Mouse (Mus musculus) MN1 (cell line): ENCODE results near the gene Stx8.
A peak's percentile ranks its signal among the peaks of the same experiment; 100 is the strongest.

Experiments
- DNase-seq: peaks from one replicate; pipeline ENCODE4 v3.0.0-alpha.2; 2016; ENCODE audit warnings: low spot score

Stx8 gene

DNA sequence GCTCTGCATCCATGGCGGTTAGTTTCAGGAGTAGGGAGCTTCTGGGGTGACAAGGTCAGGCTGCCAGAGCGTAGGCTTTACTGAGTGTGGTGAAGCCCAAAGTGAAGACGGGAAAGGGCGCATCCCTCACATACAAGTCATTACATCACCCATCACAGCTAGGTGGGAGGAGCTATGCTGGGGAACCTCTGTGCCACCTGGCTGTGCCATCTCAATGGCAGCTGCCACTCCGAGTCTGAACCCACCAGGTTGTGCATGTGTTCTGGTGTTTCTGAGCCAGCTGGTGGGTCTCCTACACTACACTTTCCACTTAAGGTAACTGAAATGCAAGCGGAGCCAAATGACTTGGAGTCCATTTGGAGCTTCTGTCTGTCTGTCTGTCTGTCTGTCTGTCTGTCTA lies 261.8 kb downstream of the Stx8 start:
- DNase-seq: no peak

DNA sequence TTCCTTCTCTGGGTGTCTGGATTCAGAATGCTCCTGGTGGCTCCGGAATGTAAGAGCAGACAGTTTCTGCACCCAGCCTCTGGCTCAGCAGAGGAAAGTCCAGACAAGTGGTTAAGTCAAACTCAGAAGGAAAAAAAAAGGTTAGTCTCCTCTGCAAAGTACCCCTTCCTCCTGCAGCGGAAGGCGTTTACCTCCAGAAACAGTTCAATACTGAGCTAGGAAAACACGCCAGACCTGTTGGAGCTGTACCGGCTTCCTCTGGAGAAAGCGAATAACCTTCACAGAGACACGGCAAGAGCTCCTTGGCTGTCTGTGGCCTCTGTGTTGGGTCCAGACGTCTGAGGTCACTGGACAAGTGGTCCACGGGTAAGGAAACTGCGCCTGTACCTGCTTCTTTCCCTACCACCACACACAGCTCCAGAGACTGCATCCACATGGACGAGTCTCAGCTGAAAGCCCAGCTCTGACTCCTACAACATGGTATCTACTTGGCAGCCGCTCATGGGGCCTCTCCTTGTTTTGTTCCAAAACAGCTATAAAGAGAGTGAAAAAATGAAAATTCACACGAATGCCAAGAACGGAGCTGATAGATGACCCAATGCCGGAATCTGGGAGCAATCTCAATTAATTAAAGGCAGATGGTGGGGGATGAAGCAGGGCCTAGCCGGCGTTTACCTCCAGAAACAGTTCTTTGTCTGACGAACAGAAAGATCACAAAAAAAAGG lies 263.1 kb downstream of the Stx8 start:
- peak; percentile 29 for DNase-seq

DNA sequence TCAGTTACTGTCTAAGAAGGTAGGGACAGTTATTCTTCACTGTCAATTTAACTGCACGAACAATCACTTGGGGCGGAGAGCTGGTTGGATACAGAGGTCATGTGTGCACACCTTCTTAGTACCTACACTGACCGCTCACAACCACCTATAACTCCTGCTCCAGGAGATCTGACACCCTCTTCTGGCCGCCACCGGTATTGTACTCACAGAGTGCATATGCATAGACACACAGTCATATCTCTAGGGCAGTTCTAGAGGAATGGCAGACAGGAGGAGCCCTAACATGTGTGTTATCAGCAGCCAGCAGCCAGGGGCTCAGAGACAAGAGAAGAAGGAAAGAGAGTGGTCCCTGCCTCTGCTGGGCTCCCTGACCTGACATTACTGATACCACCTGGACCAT lies 265.6 kb downstream of the Stx8 start:
- DNase-seq: no peak

DNA sequence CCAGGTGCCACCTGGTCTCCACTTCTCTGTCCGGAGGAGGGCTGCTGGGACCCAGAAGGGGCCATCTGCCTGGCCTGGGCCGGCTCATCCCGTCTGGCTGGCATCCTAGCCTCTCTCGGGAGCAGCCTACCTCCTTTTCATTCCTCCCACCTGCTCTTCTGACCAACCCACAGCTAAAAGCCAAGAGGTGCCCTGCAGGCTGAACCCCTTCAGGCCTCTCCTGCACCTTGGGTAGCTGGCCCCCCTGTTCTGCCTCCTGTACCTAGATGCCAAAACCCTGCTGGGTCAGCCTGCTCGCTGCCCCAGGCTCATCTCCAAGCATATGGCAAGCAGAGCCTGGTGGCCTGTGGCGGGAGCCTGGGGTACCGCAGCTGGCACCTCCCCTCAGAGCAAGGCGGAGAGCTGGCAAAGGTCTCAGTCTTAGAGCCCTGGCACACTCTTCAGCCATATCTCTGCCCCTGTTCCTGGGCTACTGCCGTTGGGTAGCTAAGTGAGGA lies 267.5 kb downstream of the Stx8 start:
- DNase-seq: peak; percentile 32

DNA sequence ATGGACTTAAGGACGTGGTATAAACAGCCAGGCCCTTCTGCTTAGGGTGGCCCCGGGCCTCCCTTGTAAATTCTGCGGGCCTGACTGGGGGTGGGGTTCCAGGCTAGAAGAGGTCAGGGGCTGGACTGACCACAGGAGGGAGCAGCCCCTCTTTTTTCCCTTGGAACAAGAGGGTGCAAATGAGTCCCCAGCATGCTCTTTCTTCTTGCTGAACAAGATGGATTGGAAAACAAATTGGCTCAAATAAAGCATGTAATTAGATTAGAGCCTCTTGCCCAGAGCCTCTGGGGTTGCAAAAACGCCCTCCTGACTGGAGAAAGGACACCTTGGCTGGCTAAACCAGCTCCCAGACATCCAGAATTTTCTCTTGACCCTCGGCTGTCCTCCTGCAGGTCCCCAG lies 273.8 kb downstream of the Stx8 start:
- DNase-seq: peak; percentile 38

DNA sequence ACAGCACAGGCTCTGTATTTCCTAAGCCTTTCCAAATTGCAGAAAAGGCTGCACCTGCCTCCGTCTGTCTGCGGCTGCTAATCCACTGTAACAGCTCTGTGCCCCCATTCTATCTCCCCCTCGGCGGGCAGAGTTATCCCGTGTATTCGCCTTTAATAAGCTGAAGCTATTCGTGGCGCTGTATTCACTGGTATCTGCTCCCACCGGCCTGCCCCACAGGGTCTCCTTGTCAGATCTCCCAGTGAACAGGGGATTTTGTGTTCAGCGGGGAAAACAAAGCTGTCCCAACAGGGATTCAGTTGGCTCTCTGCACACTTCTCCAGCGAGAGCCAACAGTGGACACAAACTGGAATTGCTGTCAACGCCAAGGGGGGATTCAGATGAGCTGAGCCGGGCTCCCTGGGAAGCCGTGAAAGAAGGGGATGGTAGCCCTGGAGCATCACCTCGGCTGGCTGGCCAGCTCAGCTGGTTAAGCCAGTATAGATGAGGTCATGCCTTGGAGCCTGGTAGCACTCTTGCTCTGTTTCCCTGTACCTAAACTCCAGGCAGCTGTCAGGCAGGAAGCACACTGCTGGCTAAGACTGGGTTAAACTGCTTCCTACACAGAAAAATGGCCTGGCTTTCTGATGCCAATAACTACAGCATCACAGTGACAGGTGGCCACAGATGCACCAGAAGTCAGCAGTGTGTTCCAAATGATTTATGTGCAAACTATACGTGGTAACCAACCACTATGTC lies 278.4 kb downstream of the Stx8 start:
- no peak for DNase-seq

DNA sequence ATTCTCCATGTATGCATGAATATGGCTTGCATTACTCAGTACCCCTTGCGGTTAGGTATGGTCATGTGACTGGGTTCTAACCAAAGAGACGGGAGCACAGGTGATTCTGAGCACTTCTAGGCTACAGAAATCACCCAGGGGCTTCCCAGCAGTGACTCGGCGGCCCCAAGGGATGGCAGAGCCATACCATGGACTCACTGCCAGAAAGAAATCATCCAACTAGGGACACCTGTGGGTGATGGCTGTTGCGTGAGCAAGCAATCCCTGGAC lies 278.9 kb downstream of the Stx8 start:
- no peak for DNase-seq

DNA sequence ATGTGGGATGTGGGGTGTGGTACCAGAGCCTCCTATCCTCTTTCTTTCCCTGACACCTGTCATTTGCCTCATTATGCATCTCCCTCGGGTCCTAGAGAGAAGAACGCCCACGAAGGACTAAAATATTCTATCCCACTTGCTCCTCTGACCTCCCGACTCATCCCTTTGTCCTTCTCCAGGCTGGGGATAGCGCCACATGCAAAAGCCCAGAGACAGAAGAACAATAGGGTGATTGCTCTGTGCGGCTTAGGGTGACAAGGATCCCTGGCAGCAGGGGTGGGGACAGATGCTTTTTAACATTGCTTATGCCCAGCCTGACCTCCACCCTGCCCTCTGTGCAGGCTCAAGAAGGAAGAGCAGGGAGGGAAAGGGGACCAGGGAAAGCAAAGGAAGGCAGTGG lies 281.9 kb downstream of the Stx8 start:
- DNase-seq: no peak

DNA sequence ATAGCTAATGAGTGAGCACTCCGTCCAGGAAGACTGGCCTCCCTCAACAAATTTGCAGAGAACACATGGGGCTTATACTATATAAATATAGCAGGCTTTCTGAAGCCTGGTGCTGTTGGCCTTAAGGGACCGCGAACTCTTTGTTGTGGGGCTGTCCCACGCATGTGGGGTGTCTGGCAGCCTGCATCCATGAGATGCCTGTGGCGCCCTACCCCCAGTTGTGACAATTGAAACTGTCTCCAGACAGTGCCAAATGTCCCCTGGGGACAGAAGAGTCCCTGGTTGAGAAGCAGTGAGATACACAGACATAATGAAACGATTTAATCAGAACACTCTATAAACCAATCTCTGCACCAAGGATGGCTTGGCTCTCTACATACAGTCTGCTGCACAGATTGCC lies 284.1 kb downstream of the Stx8 start:
- no peak for DNase-seq

DNA sequence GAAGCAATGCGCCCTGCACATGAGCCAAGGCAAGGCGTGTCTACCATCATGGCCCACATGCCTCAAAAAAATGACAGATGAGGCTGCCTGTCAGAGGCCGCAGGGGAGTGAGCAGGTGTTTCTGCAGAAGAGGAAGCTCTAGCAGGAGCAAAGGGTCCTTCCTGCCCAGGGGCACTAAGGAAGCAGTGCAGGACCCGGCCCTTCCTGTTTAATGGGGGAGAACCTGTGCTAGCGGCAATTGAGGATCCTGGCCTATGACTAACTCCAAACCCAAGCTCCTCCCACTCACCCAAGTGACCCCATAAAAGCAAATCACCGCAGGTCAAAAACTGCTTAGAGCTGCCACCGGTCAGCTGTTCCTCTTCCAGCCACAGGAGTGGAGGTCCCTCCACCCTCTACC lies 287.5 kb downstream of the Stx8 start:
- DNase-seq: no peak
